Comparison of ENCODE assay signal across 8 mouse cellular contexts in the genomic region with DNA sequence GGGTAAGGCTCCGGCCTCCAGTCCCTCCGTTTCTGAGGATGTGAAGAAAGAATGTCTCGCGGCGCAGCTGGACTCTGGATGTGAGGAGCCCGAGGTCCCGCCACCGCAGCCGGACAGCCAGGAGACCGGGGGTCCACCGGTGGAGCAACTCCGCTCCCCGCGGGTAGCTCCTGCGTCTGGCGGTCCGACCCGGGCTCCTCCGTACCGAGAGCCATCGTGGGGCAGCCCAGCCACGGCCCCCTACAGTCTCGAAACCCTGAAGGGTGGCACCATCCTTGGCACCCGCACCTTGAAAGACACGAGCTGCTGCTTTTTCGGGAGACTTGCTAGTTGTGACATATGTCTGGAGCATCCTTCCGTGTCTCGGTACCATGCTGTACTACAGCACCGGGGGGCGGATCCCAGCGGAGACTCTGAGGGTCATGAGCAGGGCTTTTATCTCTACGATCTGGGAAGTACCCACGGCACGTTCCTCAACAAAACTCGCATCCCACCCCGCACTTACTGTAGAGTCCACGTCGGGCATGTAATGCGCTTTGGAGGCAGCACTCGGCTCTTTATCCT. TPM values are rescaled to one million over a fixed set of nuclear protein-coding genes. Genes with fewer than 3 reads are reported as not detected.
DNase-seq lines count a peak whose midpoint lies in the region; ATAC-seq and TF ChIP-seq lines count a peak whose summit lies in the region.

No protein-coding gene starts in this region.

- peaks cover 48% of the 10 kb centered on the region for H3K36me3 ChIP-seq in heart, embryonic 13.5 days
- peaks cover 13% of the 10 kb centered on the region for H3K36me3 ChIP-seq in ES-E14 (ENCODE audit: control insufficient read depth, insufficient read depth, low read length, poor library complexity, severe bottlenecking)
- H3K36me3 ChIP-seq in forebrain, embryonic 14.5 days (ENCODE audit: control insufficient read depth, insufficient read depth, low read length), result peaks cover 32% of the 10 kb centered on the region
- peaks cover 23% of the 10 kb centered on the region for H3K36me3 ChIP-seq in liver, embryonic 11.5 days (ENCODE audit: control insufficient read depth, insufficient read depth, low read length)
- no peaks in the 10 kb centered on the region for H3K36me3 ChIP-seq in stomach, embryonic 16.5 days (ENCODE audit: control insufficient read depth, insufficient read depth, low read length)

- H3K9me3 ChIP-seq in heart, embryonic 13.5 days, result no peaks in the 10 kb centered on the region
- H3K9me3 ChIP-seq in ES-E14 (ENCODE audit: control insufficient read depth, insufficient read depth, low read depth, low read length), result no peaks in the 10 kb centered on the region
- no peaks in the 10 kb centered on the region for H3K9me3 ChIP-seq in forebrain, embryonic 14.5 days (replicated peaks; ENCODE audit: control insufficient read depth, low read length)
- H3K9me3 ChIP-seq in liver, embryonic 11.5 days (ENCODE audit: control insufficient read depth, low read length), result no peaks in the 10 kb centered on the region
- H3K9me3 ChIP-seq in stomach, embryonic 16.5 days (replicated peaks; ENCODE audit: control insufficient read depth, low read length), result no peaks in the 10 kb centered on the region

- in situ Hi-C loops in ES-E14 (cut with MboI; ENCODE audit: low sequenced_read_pairs in 2 of 2, unreplicated experiment in 2 of 2), result no loop called here

- DNase-seq in heart, postnatal 4 days, result no peak
- no peak for DNase-seq in ES-E14 (ENCODE audit: low read depth, low spot score)
- no peak for DNase-seq in forebrain, embryonic 14.5 days (ENCODE audit: low spot score)
- DNase-seq in liver, embryonic 11.5 days (ENCODE audit: low spot score), result no peak
- DNase-seq in thymus, postnatal 14 days, result no peak
- DNase-seq in cerebellum, adult 11 months, result no peak

- H3K27ac ChIP-seq in heart, embryonic 13.5 days (replicated peaks), result peak overlapping the region; percentile 84
- peak overlapping the region; percentile 1; the same call in 1 of the 2 replicates for H3K27ac ChIP-seq in ES-E14 (ENCODE audit: insufficient read depth, low read depth, low read length, poor library complexity, severe bottlenecking)
- peak overlapping the region; percentile 80; the same call in 1 of the 2 replicates for H3K27ac ChIP-seq in forebrain, embryonic 14.5 days (ENCODE audit: low read depth, low read length)
- H3K27ac ChIP-seq in liver, embryonic 11.5 days (ENCODE audit: low read depth, low read length), result no peak overlapping the region
- peak overlapping the region; percentile 90; the same call in 1 of the 2 replicates for H3K27ac ChIP-seq in stomach, embryonic 16.5 days (ENCODE audit: low read length)

- no peaks in the 10 kb centered on the region for H3K27me3 ChIP-seq in heart, embryonic 13.5 days (replicated peaks)
- H3K27me3 ChIP-seq in forebrain, embryonic 14.5 days (replicated peaks; ENCODE audit: control insufficient read depth, insufficient read depth, low read length), result no peaks in the 10 kb centered on the region
- no peaks in the 10 kb centered on the region for H3K27me3 ChIP-seq in liver, embryonic 11.5 days (replicated peaks; ENCODE audit: control insufficient read depth, insufficient read depth, low read length)
- no peaks in the 10 kb centered on the region for H3K27me3 ChIP-seq in stomach, embryonic 16.5 days (ENCODE audit: control insufficient read depth, insufficient read depth, low read length)

- peak overlapping the region; percentile 100 for H3K4me2 ChIP-seq in heart, embryonic 13.5 days
- H3K4me2 ChIP-seq in forebrain, embryonic 14.5 days (ENCODE audit: low read length), result peak overlapping the region; percentile 97
- peak overlapping the region; percentile 96 for H3K4me2 ChIP-seq in liver, embryonic 11.5 days
- H3K4me2 ChIP-seq in stomach, embryonic 16.5 days (ENCODE audit: low read depth, low read length), result peak overlapping the region; percentile 88

- 2% methylated on average over 40 of the region's 40 CpGs for WGBS in heart, embryonic 13.5 days
- WGBS in forebrain, embryonic 14.5 days, result 3% methylated on average over 40 of the region's 40 CpGs
- 2% methylated on average over 40 of the region's 40 CpGs for WGBS in liver, embryonic 11.5 days
- 3% methylated on average over 40 of the region's 40 CpGs for WGBS in stomach, embryonic 16.5 days

- H3K9ac ChIP-seq in heart, embryonic 13.5 days, result peak overlapping the region; percentile 94
- H3K9ac ChIP-seq in ES-E14 (ENCODE audit: insufficient read depth, low read depth, low read length, poor library complexity, severe bottlenecking), result peak overlapping the region; percentile 97
- H3K9ac ChIP-seq in forebrain, embryonic 14.5 days (ENCODE audit: low read length), result peak overlapping the region; percentile 87
- peak overlapping the region; percentile 93 for H3K9ac ChIP-seq in liver, embryonic 11.5 days (ENCODE audit: low read depth, low read length)
- H3K9ac ChIP-seq in stomach, embryonic 16.5 days (ENCODE audit: low read length), result peak overlapping the region; percentile 93

- peak overlapping the region; percentile 94 for H3K4me3 ChIP-seq in heart, embryonic 13.5 days
- H3K4me3 ChIP-seq in ES-E14 (ENCODE audit: insufficient read depth in 1 of 2, low read depth in 1 of 2, low read length in 2 of 2, poor library complexity in 1 of 2, severe bottlenecking in 1 of 2), result peak overlapping the region; percentile 97 to 99
- peak overlapping the region; percentile 90 for H3K4me3 ChIP-seq in forebrain, embryonic 14.5 days (ENCODE audit: low read depth, low read length)
- H3K4me3 ChIP-seq in liver, embryonic 11.5 days (ENCODE audit: low read depth, low read length), result peak overlapping the region; percentile 97
- H3K4me3 ChIP-seq in stomach, embryonic 16.5 days (replicated peaks; ENCODE audit: low read length), result peak overlapping the region; percentile 95

- no peak for ATAC-seq in heart, embryonic 13.5 days (ENCODE audit: extremely low read depth, insufficient number of reproducible peaks, low FRiP score, low TSS enrichment)
- peak; percentile 36; the same call in 1 of the 2 replicates for ATAC-seq in forebrain, embryonic 14.5 days
- peak; percentile 53 for ATAC-seq in liver, embryonic 11.5 days (replicated peaks; ENCODE audit: low FRiP score)
- ATAC-seq in stomach, embryonic 16.5 days (ENCODE audit: insufficient read depth, low FRiP score), result peak; percentile 44; the same call in 1 of the 2 replicates

- peaks cover 23% of the 10 kb centered on the region for H3K4me1 ChIP-seq in heart, embryonic 13.5 days
- peaks cover 0 to 8% of the 10 kb centered on the region in 2 experiments; a peak in 2 of 4 replicates for H3K4me1 ChIP-seq in ES-E14 (ENCODE audit: control insufficient read depth in 2 of 2, insufficient read depth in 2 of 2, low read length in 2 of 2, poor library complexity in 1 of 2)
- peaks cover 14% of the 10 kb centered on the region for H3K4me1 ChIP-seq in forebrain, embryonic 14.5 days (ENCODE audit: control insufficient read depth, insufficient read depth, low read length)
- peaks cover 11% of the 10 kb centered on the region for H3K4me1 ChIP-seq in liver, embryonic 11.5 days (replicated peaks; ENCODE audit: control insufficient read depth, insufficient read depth, low read length)
- peaks cover 10% of the 10 kb centered on the region for H3K4me1 ChIP-seq in stomach, embryonic 16.5 days (ENCODE audit: control insufficient read depth, insufficient read depth, low read length)

TF ChIP-seq in ES-E14, 5 proteins besides CTCF, POLR2A, EP300 and RAD21:
- TF ChIP-seq MAFK (IDR thresholded peaks at IDR 0.05; ENCODE audit: insufficient read depth, low read depth, low read length), result no peak
- TF ChIP-seq HCFC1 (IDR thresholded peaks at IDR 0.05; ENCODE audit: borderline replicate concordance, insufficient read depth, low read length), result no peak

RNA-seq across cellular contexts. Expression of gene Slc4a1ap, which starts 0.4 kb away (rescaled TPM):
- polyA plus RNA-seq in heart, embryonic 13.5 days (2015; fragmentation: Nextera tagmentation; extraction: Ambion mirVana), result 21.3 and 22.8 TPM in 2 replicates
- 10 to 100 TPM; 21.2 to 21.4 TPM for total RNA-seq in heart, postnatal 4 days (2021)
- 26.5 and 30.2 TPM in 2 replicates for total RNA-seq in ES-E14 (2012; rRNA removed)
- polyA plus RNA-seq in forebrain, embryonic 14.5 days (2014; fragmentation: Nextera tagmentation; extraction: Ambion mirVana), result 20.9 and 21.7 TPM in 2 replicates
- polyA plus RNA-seq in liver, embryonic 11.5 days (2014; fragmentation: Nextera tagmentation; extraction: Ambion mirVana), result 25.7 and 32.9 TPM in 2 replicates
- 24.0 and 26.2 TPM in 2 replicates for polyA plus RNA-seq in stomach, embryonic 16.5 days (2015; fragmentation: Nextera tagmentation; extraction: Ambion mirVana)

RNA-seq across cellular contexts. Expression of gene Supt7l, which starts 0.4 kb away (rescaled TPM):
- polyA plus RNA-seq in heart, embryonic 13.5 days (2015; fragmentation: Nextera tagmentation; extraction: Ambion mirVana), result 17.9 and 18.0 TPM in 2 replicates
- total RNA-seq in heart, postnatal 4 days (2021), result 10 to 100 TPM; 16.1 to 16.4 TPM
- 22.4 and 24.8 TPM in 2 replicates for total RNA-seq in ES-E14 (2012; rRNA removed)
- polyA plus RNA-seq in forebrain, embryonic 14.5 days (2014; fragmentation: Nextera tagmentation; extraction: Ambion mirVana), result 10.0 and 13.7 TPM in 2 replicates
- 18.5 and 18.6 TPM in 2 replicates for polyA plus RNA-seq in liver, embryonic 11.5 days (2014; fragmentation: Nextera tagmentation; extraction: Ambion mirVana)
- 18.3 and 21.9 TPM in 2 replicates for polyA plus RNA-seq in stomach, embryonic 16.5 days (2015; fragmentation: Nextera tagmentation; extraction: Ambion mirVana)

RNA-seq across cellular contexts. Expression of gene Gpn1, which starts 32.7 kb away (rescaled TPM):
- polyA plus RNA-seq in heart, embryonic 13.5 days (2015; fragmentation: Nextera tagmentation; extraction: Ambion mirVana), result 46.7 and 50.3 TPM in 2 replicates
- 10 to 100 TPM; 25.9 to 28.3 TPM for total RNA-seq in heart, postnatal 4 days (2021)
- 69.7 and 82.8 TPM in 2 replicates for total RNA-seq in ES-E14 (2012; rRNA removed)
- 83.2 and 83.9 TPM in 2 replicates for polyA plus RNA-seq in forebrain, embryonic 14.5 days (2014; fragmentation: Nextera tagmentation; extraction: Ambion mirVana)
- polyA plus RNA-seq in liver, embryonic 11.5 days (2014; fragmentation: Nextera tagmentation; extraction: Ambion mirVana), result 50.3 and 55.3 TPM in 2 replicates
- 49.2 and 52.9 TPM in 2 replicates for polyA plus RNA-seq in stomach, embryonic 16.5 days (2015; fragmentation: Nextera tagmentation; extraction: Ambion mirVana)

RNA-seq across cellular contexts. Expression of gene 4930548H24Rik, which starts 41.7 kb away (rescaled TPM):
- not detected in 2 replicates for polyA plus RNA-seq in heart, embryonic 13.5 days (2015; fragmentation: Nextera tagmentation; extraction: Ambion mirVana)
- under 1 TPM; 0.38 to 0.55 TPM for total RNA-seq in heart, postnatal 4 days (2021)
- 2.4 TPM in 2 replicates for total RNA-seq in ES-E14 (2012; rRNA removed)
- polyA plus RNA-seq in forebrain, embryonic 14.5 days (2014; fragmentation: Nextera tagmentation; extraction: Ambion mirVana), result not detected in 2 replicates
- polyA plus RNA-seq in liver, embryonic 11.5 days (2014; fragmentation: Nextera tagmentation; extraction: Ambion mirVana), result 0.14 TPM in 1 of 2 replicates, not detected in the other
- not detected in 2 replicates for polyA plus RNA-seq in stomach, embryonic 16.5 days (2015; fragmentation: Nextera tagmentation; extraction: Ambion mirVana)
